ENCODE assay signal across 22 mouse cellular contexts in the genomic region with DNA sequence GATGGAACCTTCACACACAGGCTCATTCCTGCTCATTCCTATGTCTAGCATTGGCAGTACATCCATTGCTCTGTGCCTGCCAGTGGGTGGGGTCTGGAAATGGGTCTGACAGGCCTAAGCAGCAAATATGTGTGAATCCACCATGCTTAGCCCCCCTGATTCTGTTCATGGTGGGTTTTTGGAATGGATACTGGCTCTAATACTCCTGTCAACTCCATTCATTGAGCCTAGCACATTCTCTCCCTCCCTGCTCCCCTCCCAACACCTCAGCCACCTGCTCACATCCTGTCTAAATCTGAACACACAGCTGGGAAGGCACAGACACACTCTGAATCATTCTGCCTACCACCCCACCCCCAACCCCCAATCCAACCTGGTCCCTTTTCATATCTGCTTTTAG.
DNase-seq lines count a peak whose midpoint lies in the region; ATAC-seq lines count a peak whose summit lies in the region.
"Had no signal": no experiment of that assay in that cellular context is flagged by ENCODE, and none has a peak within 500 bp of the region (broad histone marks: within the 10 kb centered on the region; RNA-seq: fewer than 3 reads in every experiment).

No protein-coding gene starts in this region.

- H3K9me3 ChIP-seq in lung, embryonic 15.5 days = no peaks in the 10 kb centered on the region
- H3K9me3 ChIP-seq: embryonic facial prominence, embryonic 15.5 days; forebrain, embryonic 10.5 days; forebrain, embryonic 15.5 days; heart, embryonic 15.5 days; hindbrain, embryonic 10.5 days had no signal

- H3K4me2 ChIP-seq in lung, embryonic 15.5 days = no peak overlapping the region
- H3K4me2 ChIP-seq: embryonic facial prominence, embryonic 15.5 days; forebrain, embryonic 15.5 days; heart, embryonic 11.5 days; heart, embryonic 15.5 days; hindbrain, embryonic 14.5 days had no signal

- DNase-seq in brain, adult 2 months (ENCODE audit: low read depth, low spot score) = peak; percentile 58
- DNase-seq in lung, postnatal 14 days = peak; percentile 35
- no peak for DNase-seq in thymus, postnatal 25 days
- DNase-seq in gastrocnemius, postnatal 10 days = no peak
- DNase-seq: adrenal gland, adult 2 months; adrenal gland, postnatal 25 days; cerebellum, adult 11 months; cerebellum, adult 8-10 months; cerebellum, postnatal 14 days; embryo, embryonic 11 days; heart, adult 2 months; heart, postnatal 14 days had no signal

- no peaks in the 10 kb centered on the region for H3K4me1 ChIP-seq in lung, embryonic 15.5 days
- H3K4me1 ChIP-seq: embryonic facial prominence, embryonic 15.5 days; forebrain, embryonic 10.5 days; forebrain, embryonic 15.5 days; heart, embryonic 15.5 days; hindbrain, embryonic 10.5 days had no signal

- no peaks in the 10 kb centered on the region for H3K27me3 ChIP-seq in lung, embryonic 15.5 days
- H3K27me3 ChIP-seq: embryonic facial prominence, embryonic 15.5 days; forebrain, embryonic 15.5 days; heart, embryonic 15.5 days had no signal

- H3K27ac ChIP-seq in lung, embryonic 15.5 days = peak overlapping the region; percentile 9; the same call in 1 of the 2 replicates
- H3K27ac ChIP-seq: embryonic facial prominence, embryonic 15.5 days; forebrain, embryonic 10.5 days; forebrain, embryonic 15.5 days; heart, adult 2 months; heart, embryonic 15.5 days; hindbrain, embryonic 10.5 days; hindbrain, embryonic 14.5 days had no signal

- no peak overlapping the region for H3K4me3 ChIP-seq in lung, embryonic 15.5 days
- H3K4me3 ChIP-seq: embryonic facial prominence, embryonic 15.5 days; erythroblast, embryonic 14.5 days; forebrain, embryonic 10.5 days; forebrain, embryonic 15.5 days; heart, adult 2 months; heart, embryonic 15.5 days; hindbrain, embryonic 10.5 days had no signal

- H3K36me3 ChIP-seq in lung, embryonic 15.5 days = no peaks in the 10 kb centered on the region
- H3K36me3 ChIP-seq: embryonic facial prominence, embryonic 15.5 days; forebrain, embryonic 10.5 days; forebrain, embryonic 15.5 days; heart, embryonic 15.5 days; hindbrain, embryonic 10.5 days had no signal

- ATAC-seq in lung, embryonic 15.5 days (ENCODE audit: borderline replicate concordance, extremely low read depth, low FRiP score, low TSS enrichment) = peak; percentile 39; the same call in 1 of the 2 replicates
- ATAC-seq in neutrophil, adult 5-6 weeks (ENCODE audit: extremely low read depth, insufficient number of reproducible peaks, low FRiP score, poor library complexity, severe bottlenecking) = 0 out of 2 replicates have a peak, but pooled peaks have one; percentile 13
- ATAC-seq: forebrain, embryonic 15.5 days had no signal

- H3K9ac ChIP-seq in lung, embryonic 15.5 days = no peak overlapping the region
- H3K9ac ChIP-seq: embryonic facial prominence, embryonic 15.5 days; forebrain, embryonic 15.5 days; heart, embryonic 15.5 days; hindbrain, embryonic 14.5 days had no signal

Comparison
In these comparisons a context has a peak if more than half of its experiments do, and no peak if none do; other contexts are left out.
1. DNase-seq: peak in brain, adult 2 months (single experiment) and lung, postnatal 14 days (single experiment); none in thymus, postnatal 25 days (single experiment) and gastrocnemius, postnatal 10 days (single experiment).